Mouse (Mus musculus) retina, embryonic 14.5 days (tissue): ENCODE measurements around the gene Sbf1.

Experiments used
- DNase-seq: peaks from one replicate; pipeline ENCODE4 v3.0.0-alpha.2; 2015; ENCODE audit warnings: low spot score

The Sbf1 gene

GRCm38 (mm10) chr15:89282546-89282945, 32.6 kb downstream of the Sbf1 start:
- no peak for DNase-seq

- no peak for DNase-seq
These were observed 37.7 kb downstream of the Sbf1 start for GRCm38 (mm10) chr15:89277366-89277765.

- peak; percentile 43 for DNase-seq
These were observed 39.6 kb downstream of the Sbf1 start for GRCm38 (mm10) chr15:89275497-89275896.

GRCm38 (mm10) chr15:89264485-89264884, 50.6 kb downstream of the Sbf1 start:
- DNase-seq: no peak

GRCm38 (mm10) chr15:89258997-89259396, 56.1 kb downstream of the Sbf1 start:
- DNase-seq: no peak

GRCm38 (mm10) chr15:89255330-89255729, 59.8 kb downstream of the Sbf1 start:
- DNase-seq: no peak

GRCm38 (mm10) chr15:89249063-89249462, 66.0 kb downstream of the Sbf1 start:
- DNase-seq: no peak

- DNase-seq: peak; percentile 12
These were observed 74.1 kb downstream of the Sbf1 start for GRCm38 (mm10) chr15:89241025-89241424.

GRCm38 (mm10) chr15:89239751-89240392, 75.2 kb downstream of the Sbf1 start:
- no peak for DNase-seq
